Mouse (Mus musculus): ENCODE data around the gene Sbk2.

The Sbk2 gene

GRCm38 (mm10) chr7:4920976-4921823, 43.0 kb downstream of the Sbk2 start:
- peak; percentile 52 for DNase-seq

- DNase-seq: no peak
These were observed 43.7 kb downstream of the Sbk2 start for GRCm38 (mm10) chr7:4920496-4920895.

- no peak for DNase-seq
These were observed 44.2 kb downstream of the Sbk2 start for GRCm38 (mm10) chr7:4919971-4920370.

GRCm38 (mm10) chr7:4919096-4919495, 45.1 kb downstream of the Sbk2 start:
- no peak for DNase-seq

GRCm38 (mm10) chr7:4918681-4919080, 45.5 kb downstream of the Sbk2 start:
- no peak for DNase-seq

- no peak for DNase-seq
These were observed 46.7 kb downstream of the Sbk2 start for GRCm38 (mm10) chr7:4917494-4917893.

GRCm38 (mm10) chr7:4915669-4916416, 48.4 kb downstream of the Sbk2 start:
- DNase-seq: peak; percentile 48

GRCm38 (mm10) chr7:4915007-4915665, 49.1 kb downstream of the Sbk2 start, which contains the start of gene Zfp628:
Gene Zfp628, plus strand, starts transcription at chr7:4915217.
- DNase-seq: peak; percentile 97

GRCm38 (mm10) chr7:4912248-4912647, 52.0 kb downstream of the Sbk2 start:
- no peak for DNase-seq

GRCm38 (mm10) chr7:4911561-4911960, 52.6 kb downstream of the Sbk2 start:
- peak; percentile 80 for DNase-seq

- DNase-seq: no peak
These were observed 57.7 kb downstream of the Sbk2 start, which contains the start of gene Gm36210 for GRCm38 (mm10) chr7:4906466-4906950. Gene Gm36210, minus strand, starts transcription at chr7:4906516.

GRCm38 (mm10) chr7:4902404-4902803, 61.8 kb downstream of the Sbk2 start:
- no peak for DNase-seq

- DNase-seq: peak; percentile 36
These were observed 63.0 kb downstream of the Sbk2 start for GRCm38 (mm10) chr7:4901171-4901570.

GRCm38 (mm10) chr7:4900523-4900851, 63.7 kb downstream of the Sbk2 start:
- DNase-seq: no peak

- peak; percentile 42 for DNase-seq
These were observed 64.3 kb downstream of the Sbk2 start for GRCm38 (mm10) chr7:4899649-4900522.

- no peak for DNase-seq
These were observed 65.2 kb downstream of the Sbk2 start for GRCm38 (mm10) chr7:4898851-4899648.

- no peak for DNase-seq
These were observed 69.0 kb downstream of the Sbk2 start for GRCm38 (mm10) chr7:4895186-4895585.

Measured in lung, postnatal 10 days (tissue).